Comparison of ENCODE assay signal across 9 mouse cellular contexts in genomic region chr11:115717660-115718390, GRCm38 (mm10). TPM values are rescaled to one million over a fixed set of nuclear protein-coding genes. Genes with fewer than 3 reads are reported as not detected.
DNase-seq lines count a peak whose midpoint lies in the region; ATAC-seq and TF ChIP-seq lines count a peak whose summit lies in the region.
"Had no signal": no experiment of that assay in that cellular context is flagged by ENCODE, and none has a peak within 500 bp of the region (broad histone marks: within the 10 kb centered on the region; RNA-seq: fewer than 3 reads in every experiment).

No protein-coding gene starts in this region.

- TF ChIP-seq EP300 in lung, postnatal 0 days (IDR thresholded peaks at IDR 0.05), result no peak

- no peak overlapping the region for H3K4me2 ChIP-seq in lung, postnatal 0 days (replicated peaks; ENCODE audit: low read depth, low read length)
- H3K4me2 ChIP-seq: embryonic facial prominence, embryonic 12.5 days had no signal

- no peaks in the 10 kb centered on the region for H3K36me3 ChIP-seq in lung, postnatal 0 days (ENCODE audit: insufficient read depth, low read length)
- H3K36me3 ChIP-seq: embryonic facial prominence, embryonic 12.5 days had no signal

- no peak for TF ChIP-seq POLR2A in lung, adult 2 months (IDR thresholded peaks at IDR 0.05; ENCODE audit: borderline replicate concordance, extremely low read depth, low read depth, low read length)

- peaks cover 2% of the 10 kb centered on the region; the same call in 1 of the 2 replicates for H3K4me1 ChIP-seq in lung, postnatal 0 days (ENCODE audit: insufficient read depth, low read depth, low read length)
- H3K4me1 ChIP-seq in lung, adult 2 months (ENCODE audit: control insufficient read depth, insufficient read depth, low read length), result peaks cover 2% of the 10 kb centered on the region; the same call in 1 of the 2 replicates

- WGBS in lung, postnatal 0 days, result 44% methylated on average over 8 of the region's 8 CpGs
- WGBS in lung, adult 2 months, result 51% methylated on average over 8 of the region's 8 CpGs

- peak; percentile 67 for DNase-seq in CD4-positive, CD25-positive, alpha-beta regulatory T cell, adult 2 months (ENCODE audit: low read depth, low spot score)
- no peak for DNase-seq in lung, postnatal 0 days (ENCODE audit: low spot score)
- DNase-seq in lung, adult 2 months, result no peak
- DNase-seq in lung, postnatal 36 days, result peak; percentile 61
- DNase-seq in thymus, postnatal 36 days, result peak; percentile 48 to 51
- DNase-seq in gastrocnemius, postnatal 14 days, result no peak
- DNase-seq in frontal cortex, postnatal 25 days (ENCODE audit: low spot score in 2 of 2), result no peak

- no peak overlapping the region for H3K9ac ChIP-seq in lung, postnatal 0 days (replicated peaks; ENCODE audit: low read depth)
- H3K9ac ChIP-seq: embryonic facial prominence, embryonic 12.5 days had no signal

- H3K27me3 ChIP-seq in lung, postnatal 0 days (replicated peaks; ENCODE audit: insufficient read depth, low read length), result no peaks in the 10 kb centered on the region
- H3K27me3 ChIP-seq: embryonic facial prominence, embryonic 12.5 days had no signal

- no peak overlapping the region for H3K27ac ChIP-seq in lung, postnatal 0 days (ENCODE audit: low read length)
- H3K27ac ChIP-seq: embryonic facial prominence, embryonic 12.5 days had no signal

- ATAC-seq in CD4-positive, CD25-positive, alpha-beta regulatory T cell, adult 4 months, result no peak
- ATAC-seq in lung, postnatal 0 days, result no peak

- peak; percentile 61 for TF ChIP-seq CTCF in lung, postnatal 0 days (IDR thresholded peaks at IDR 0.05)
- no peak for TF ChIP-seq CTCF in lung, adult 2 months (IDR thresholded peaks at IDR 0.05; ENCODE audit: insufficient read depth, low read length)

- no peaks in the 10 kb centered on the region for H3K9me3 ChIP-seq in lung, postnatal 0 days (ENCODE audit: low read length)
- H3K9me3 ChIP-seq: embryonic facial prominence, embryonic 12.5 days had no signal

- intact Hi-C loops in gastrocnemius, postnatal 14 days (cut with DNase I; ENCODE audit: low total_unique reads), result loop anchor here (2.0 kb wide), 1 partner anchor 73 kb away; no protein-coding TSS in a partner anchor

- no peak overlapping the region for H3K4me3 ChIP-seq in lung, postnatal 0 days (ENCODE audit: low read depth, low read length)
- no peak overlapping the region for H3K4me3 ChIP-seq in lung, adult 2 months (replicated peaks; ENCODE audit: extremely low read depth, low read depth, low read length)
- H3K4me3 ChIP-seq: embryonic facial prominence, embryonic 12.5 days had no signal

RNA-seq across cellular contexts. Expression of gene Grb2, which starts 9.4 kb away (rescaled TPM):
- polyA plus RNA-seq in CD4-positive, CD25-positive, alpha-beta regulatory T cell, adult 4 months (2017; shearing (Covaris generic)), result 10 to 100 TPM; 28.8 to 30.9 TPM
- polyA plus RNA-seq in lung, postnatal 0 days (2015; fragmentation: Nextera tagmentation; extraction: Ambion mirVana), result 62.8 and 75.9 TPM in 2 replicates
- 38.3 and 46.6 TPM in 2 replicates for polyA plus RNA-seq in lung, adult 2 months (2012; rRNA removed)
- 10 to 100 TPM; 76.5 to 93.9 TPM for total RNA-seq in gastrocnemius, postnatal 14 days (2021)

RNA-seq across cellular contexts. Expression of gene Tmem94, which starts 47.4 kb away (rescaled TPM):
- 10 to 100 TPM in 1 of 2 experiments, 1 to 10 TPM in 1; 8.5 to 17.5 TPM for polyA plus RNA-seq in CD4-positive, CD25-positive, alpha-beta regulatory T cell, adult 4 months (2017; shearing (Covaris generic))
- polyA plus RNA-seq in lung, postnatal 0 days (2015; fragmentation: Nextera tagmentation; extraction: Ambion mirVana), result 17.0 and 19.4 TPM in 2 replicates
- polyA plus RNA-seq in lung, adult 2 months (2012; rRNA removed), result 100.0 and 107 TPM in 2 replicates
- 10 to 100 TPM; 52.7 to 61.5 TPM for total RNA-seq in gastrocnemius, postnatal 14 days (2021)

Comparison
In these comparisons a context has a peak if more than half of its experiments do, and no peak if none do; other contexts are left out.
1. DNase-seq: peak in CD4-positive, CD25-positive, alpha-beta regulatory T cell, adult 2 months (single experiment), lung, postnatal 36 days (single experiment) and thymus, postnatal 36 days (2 of 2); none in lung, postnatal 0 days (single experiment), lung, adult 2 months (single experiment), gastrocnemius, postnatal 14 days (single experiment) and frontal cortex, postnatal 25 days (0 of 2).